Mouse (Mus musculus) heart, embryonic 10.5 days (tissue): ENCODE measurements around the gene Stx12. TPM values are rescaled to one million over a fixed set of nuclear protein-coding genes. Genes with fewer than 3 reads are reported as not detected.

Experiments used
- DNase-seq: peaks from one replicate; pipeline ENCODE4 v3.0.0-alpha.2; 2017; ENCODE audit warnings: low spot score
- H3K27ac ChIP-seq: fragments of 300-500 bp; sonication (generic); 2 replicates; pipeline ENCODE4 v1.5.1; 2016; ENCODE audit warnings: mild to moderate bottlenecking
- H3K27me3 ChIP-seq: fragments of 300-500 bp; sonication (generic); 2 replicates; pipeline ENCODE4 v1.6.1; 2016; ENCODE audit warnings: mild to moderate bottlenecking; ENCODE audit not compliant: poor library complexity, insufficient read depth, severe bottlenecking
- H3K36me3 ChIP-seq: fragments of 300-500 bp; sonication (generic); 2 replicates; pipeline ENCODE4 v1.6.1; 2016; ENCODE audit warnings: mild to moderate bottlenecking, moderate library complexity
- H3K4me1 ChIP-seq: fragments of 300-500 bp; sonication (generic); 2 replicates; pipeline ENCODE4 v1.6.1; 2016; ENCODE audit warnings: mild to moderate bottlenecking
- H3K4me3 ChIP-seq: fragments of 300-500 bp; sonication (generic); 2 replicates; pipeline ENCODE4 v1.5.1; 2016; ENCODE audit warnings: mild to moderate bottlenecking, moderate library complexity
- H3K9me3 ChIP-seq: fragments of 300-500 bp; sonication (generic); 2 replicates; pipeline ENCODE4 v1.6.1; 2016; ENCODE audit warnings: mild to moderate bottlenecking, moderate library complexity
- WGBS: fragments of 180-500 bp; shearing (Covaris S2); methylation state at CpG from one replicate; pipeline ENCODE4 v1.1.7; 2016; 5-methylcytosine and 5-hydroxymethylcytosine counted together
- polyA plus RNA-seq: library from polyadenylated mRNA; unstranded; fragments of >200 nt; fragmentation: Nextera tagmentation; extraction: Ambion mirVana; gene quantifications from 2 replicates; pipeline ENCODE4 v1.2.1, GENCODE M21; 2016

The Stx12 gene
- polyA plus RNA-seq, 1 experiment from 2014 or later: 54.6 TPM

- Histone ChIP-seq H3K4me1 (peaks cover 17% of the 10 kb centered on the region), H3K27ac (no peak overlapping the region), H3K36me3 (no peaks in the 10 kb centered on the region), H3K27me3 (no peaks in the 10 kb centered on the region), H3K9me3 (no peaks in the 10 kb centered on the region), H3K4me3 (no peak overlapping the region)
- DNase-seq: no peak
- WGBS: 94% methylated on average over 6 of the region's 6 CpGs
Observed at GRCm38 (mm10) chr4:132804331-132804730, 80.0 kb downstream of the Stx12 start.

GRCm38 (mm10) chr4:132803876-132804275 lies 80.4 kb downstream of the Stx12 start:
- WGBS: 94% methylated on average over 7 of the region's 7 CpGs
- DNase-seq: no peak

More at GRCm38 (mm10) chr4:132803876-132804275, 80.4 kb downstream of the Stx12 start:
- Histone ChIP-seq H3K4me1 (peaks cover 16% of the 10 kb centered on the region), H3K9me3 (no peaks in the 10 kb centered on the region), H3K27ac (no peak overlapping the region), H3K4me3 (no peak overlapping the region), H3K27me3 (no peaks in the 10 kb centered on the region), H3K36me3 (no peaks in the 10 kb centered on the region)

Other genes with a start within 250 kb of the Stx12 start
- gene Eya3, start 245.5 kb downstream of the Stx12 start, polyA plus RNA-seq: 27.4 and 33.0 TPM in 2 replicates
- 4.8 and 5.4 TPM in 2 replicates for gene Xkr8, start 152.0 kb downstream of the Stx12 start, polyA plus RNA-seq
- gene Smpdl3b, start 127.3 kb downstream of the Stx12 start, polyA plus RNA-seq: 6.2 and 7.3 TPM in 2 replicates
- 107 and 131 TPM in 2 replicates for gene Rpa2, start 116.2 kb downstream of the Stx12 start, polyA plus RNA-seq
- gene Themis2, start 88.1 kb downstream of the Stx12 start, polyA plus RNA-seq: 0.27 and 0.40 TPM in 2 replicates
- gene Ppp1r8, start 41.3 kb downstream of the Stx12 start, polyA plus RNA-seq: 43.1 and 49.1 TPM in 2 replicates
- gene Fam76a, start 38.0 kb upstream of the Stx12 start, polyA plus RNA-seq: 32.3 and 33.1 TPM in 2 replicates
- 0.36 and 0.43 TPM in 2 replicates for gene Fgr, start 89.6 kb upstream of the Stx12 start, polyA plus RNA-seq
- gene Ahdc1, start 126.8 kb upstream of the Stx12 start, polyA plus RNA-seq: 8.4 and 12.2 TPM in 2 replicates
- 51.1 and 58.5 TPM in 2 replicates for gene Wasf2, start 246.0 kb upstream of the Stx12 start, polyA plus RNA-seq